8 mouse cellular contexts compared by ENCODE assay signal in the genomic region with DNA sequence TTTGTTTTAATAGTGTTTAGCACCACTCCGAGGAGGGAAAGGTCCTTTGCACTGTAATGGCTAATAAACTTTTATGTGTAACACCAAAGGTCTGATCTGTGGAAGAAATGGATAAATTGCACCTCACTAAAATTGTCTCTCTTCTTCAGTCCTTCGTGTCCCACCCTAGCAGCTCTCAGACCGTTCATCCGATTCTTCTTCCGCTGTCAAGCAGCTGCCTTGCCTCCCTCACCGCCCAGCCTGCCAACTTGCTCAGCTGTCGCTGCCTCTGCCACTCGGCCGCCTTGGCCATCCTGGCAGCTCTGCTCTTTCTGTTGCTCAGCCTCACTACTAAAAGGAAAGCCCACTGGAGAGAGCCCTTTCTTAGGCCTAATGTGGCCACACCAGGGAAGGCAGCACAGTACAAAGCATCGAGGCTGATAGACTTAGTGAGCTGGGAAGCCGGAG. TPM values are rescaled to one million over a fixed set of nuclear protein-coding genes. Genes with fewer than 3 reads are reported as not detected.
DNase-seq lines count a peak whose midpoint lies in the region; ATAC-seq and TF ChIP-seq lines count a peak whose summit lies in the region.

No protein-coding gene starts in this region.

- intact Hi-C loops in heart, postnatal 36 days (cut with DNase I) = no loop called here

- H3K9me3 ChIP-seq in heart, embryonic 15.5 days (replicated peaks) = no peaks in the 10 kb centered on the region
- no peaks in the 10 kb centered on the region for H3K9me3 ChIP-seq in E14TG2a.4 (ENCODE audit: low read length)
- peaks cover 3% of the 10 kb centered on the region; the same call in 1 of the 2 replicates for H3K9me3 ChIP-seq in forebrain, embryonic 12.5 days
- no peaks in the 10 kb centered on the region for H3K9me3 ChIP-seq in limb, embryonic 13.5 days

- H3K4me1 ChIP-seq in heart, embryonic 15.5 days (replicated peaks) = peaks cover 17% of the 10 kb centered on the region
- H3K4me1 ChIP-seq in E14TG2a.4 (replicated peaks; ENCODE audit: low read depth, low read length) = peaks cover 36% of the 10 kb centered on the region
- peaks cover 21% of the 10 kb centered on the region for H3K4me1 ChIP-seq in forebrain, embryonic 12.5 days
- H3K4me1 ChIP-seq in limb, embryonic 13.5 days = peaks cover 40% of the 10 kb centered on the region

- H3K27me3 ChIP-seq in heart, embryonic 15.5 days = no peaks in the 10 kb centered on the region
- H3K27me3 ChIP-seq in E14TG2a.4 (ENCODE audit: insufficient read depth, low read length) = no peaks in the 10 kb centered on the region
- H3K27me3 ChIP-seq in forebrain, embryonic 12.5 days = no peaks in the 10 kb centered on the region
- no peaks in the 10 kb centered on the region for H3K27me3 ChIP-seq in limb, embryonic 13.5 days

- peak overlapping the region; percentile 61 for H3K27ac ChIP-seq in heart, embryonic 15.5 days
- peak overlapping the region; percentile 68 for H3K27ac ChIP-seq in forebrain, embryonic 12.5 days
- H3K27ac ChIP-seq in limb, embryonic 13.5 days = peak overlapping the region; percentile 88

- DNase-seq in heart, postnatal 36 days = no peak
- DNase-seq in adrenal gland, adult 2 months = no peak
- no peak for DNase-seq in ovary, postnatal 36 days (ENCODE audit: low spot score)

- no peak for TF ChIP-seq CTCF in E14TG2a.4 (conservative IDR thresholded peaks at IDR 0.05; ENCODE audit: low read length)

- ATAC-seq in heart, embryonic 15.5 days (replicated peaks; ENCODE audit: insufficient number of reproducible peaks, insufficient read depth, low FRiP score, low read depth) = no peak
- ATAC-seq in forebrain, embryonic 12.5 days (ENCODE audit: low FRiP score) = no peak
- ATAC-seq in limb, embryonic 13.5 days (ENCODE audit: low FRiP score, low read depth) = no peak
- no peak for ATAC-seq in granulocyte monocyte progenitor cell, adult 5-6 weeks (replicated peaks; ENCODE audit: poor library complexity, severe bottlenecking)

- WGBS in heart, embryonic 15.5 days = 72% methylated on average over 11 of the region's 11 CpGs
- WGBS in forebrain, embryonic 12.5 days = 31% methylated on average over 11 of the region's 11 CpGs
- 23% methylated on average over 11 of the region's 11 CpGs for WGBS in limb, embryonic 13.5 days

- H3K4me2 ChIP-seq in heart, embryonic 15.5 days = no peak overlapping the region
- H3K4me2 ChIP-seq in forebrain, embryonic 12.5 days = no peak overlapping the region; the same call in 1 of the 2 replicates
- no peak overlapping the region for H3K4me2 ChIP-seq in limb, embryonic 13.5 days (replicated peaks)

- H3K4me3 ChIP-seq in heart, embryonic 15.5 days = no peak overlapping the region
- H3K4me3 ChIP-seq in E14TG2a.4 (replicated peaks; ENCODE audit: low read length) = peak overlapping the region; percentile 48
- H3K4me3 ChIP-seq in forebrain, embryonic 12.5 days (replicated peaks) = no peak overlapping the region
- no peak overlapping the region for H3K4me3 ChIP-seq in limb, embryonic 13.5 days

- no peaks in the 10 kb centered on the region for H3K36me3 ChIP-seq in heart, embryonic 15.5 days
- no peaks in the 10 kb centered on the region for H3K36me3 ChIP-seq in E14TG2a.4 (ENCODE audit: insufficient read depth, low read length)
- no peaks in the 10 kb centered on the region for H3K36me3 ChIP-seq in forebrain, embryonic 12.5 days (replicated peaks)
- no peaks in the 10 kb centered on the region for H3K36me3 ChIP-seq in limb, embryonic 13.5 days

- H3K9ac ChIP-seq in heart, embryonic 15.5 days = no peak overlapping the region
- H3K9ac ChIP-seq in forebrain, embryonic 12.5 days = 0 out of 2 replicates have a peak overlapping the region, but pooled peaks have one; percentile 33
- 0 out of 2 replicates have a peak overlapping the region, but pooled peaks have one; percentile 8 for H3K9ac ChIP-seq in limb, embryonic 13.5 days

RNA-seq across cellular contexts. Expression of gene Ddc, which starts 42.2 kb away (rescaled TPM):
- 92.1 and 115 TPM in 2 replicates for polyA plus RNA-seq in heart, embryonic 15.5 days (2015; fragmentation: Nextera tagmentation; extraction: Ambion mirVana)
- 1 to 10 TPM; 2.1 to 2.4 TPM for total RNA-seq in heart, postnatal 36 days (2021)
- polyA plus RNA-seq in forebrain, embryonic 12.5 days (2016; fragmentation: Nextera tagmentation; extraction: Ambion mirVana) = 7.3 and 7.7 TPM in 2 replicates
- 16.8 and 18.4 TPM in 2 replicates for polyA plus RNA-seq in limb, embryonic 13.5 days (2015; fragmentation: Nextera tagmentation; extraction: Ambion mirVana)
- total RNA-seq in granulocyte monocyte progenitor cell, adult 5-6 weeks (2014; fragmentation: Nextera tagmentation) = 2.1 TPM in 1 of 2 replicates, not detected in the other
- total RNA-seq in granulocyte monocyte progenitor cell, adult 5-6 weeks (2017) = 0.65 TPM in 1 of 2 replicates, not detected in the other
- 10 to 100 TPM; 46.1 to 86.5 TPM for total RNA-seq in adrenal gland, adult 2 months (2021)
- polyA plus RNA-seq in adrenal gland, adult 2 months (2012; rRNA removed) = 11.0 and 13.5 TPM in 2 replicates

RNA-seq across cellular contexts. Expression of gene Fignl1, which starts 46.9 kb away (rescaled TPM):
- polyA plus RNA-seq in heart, embryonic 15.5 days (2015; fragmentation: Nextera tagmentation; extraction: Ambion mirVana) = 42.5 and 45.8 TPM in 2 replicates
- total RNA-seq in heart, postnatal 36 days (2021) = 1 to 10 TPM in 1 of 2 experiments, under 1 TPM in 1; 0.81 to 1.8 TPM
- polyA plus RNA-seq in forebrain, embryonic 12.5 days (2016; fragmentation: Nextera tagmentation; extraction: Ambion mirVana) = 76.3 and 80.5 TPM in 2 replicates
- 53.9 and 57.4 TPM in 2 replicates for polyA plus RNA-seq in limb, embryonic 13.5 days (2015; fragmentation: Nextera tagmentation; extraction: Ambion mirVana)
- total RNA-seq in granulocyte monocyte progenitor cell, adult 5-6 weeks (2014; fragmentation: Nextera tagmentation) = 43.8 and 51.2 TPM in 2 replicates
- 93.0 and 100 TPM in 2 replicates for total RNA-seq in granulocyte monocyte progenitor cell, adult 5-6 weeks (2017)
- 1 to 10 TPM; 1.3 to 2.7 TPM for total RNA-seq in adrenal gland, adult 2 months (2021)
- 0.20 and 0.22 TPM in 2 replicates for polyA plus RNA-seq in adrenal gland, adult 2 months (2012; rRNA removed)

Comparison
In these comparisons a context has a peak if more than half of its experiments do, and no peak if none do; other contexts are left out.
1. RNA of gene Fignl1, which starts 46.9 kb away (polyA plus RNA-seq): 76.3 to 80.5 TPM in forebrain, embryonic 12.5 days, 53.9 to 57.4 TPM in limb, embryonic 13.5 days and 42.5 to 45.8 TPM in heart, embryonic 15.5 days; 0.20 to 0.22 TPM in adrenal gland, adult 2 months; every median in the first group is over 10 times any median in the second.
2. Peak in every context shown above with its lines, with median percentiles within 50 percentile points of each other: H3K27ac ChIP-seq.